Mouse (Mus musculus): ENCODE results near the gene Limd1. TPM values are rescaled to one million over a fixed set of nuclear protein-coding genes. Genes with fewer than 3 reads are reported as not detected.
A peak's percentile ranks its signal among the peaks of the same experiment; 100 is the strongest.

The Limd1 gene
- polyA plus RNA-seq, 1 experiment from 2014 or later: 28.0 TPM

GRCm38 (mm10) chr9:123526502-123526901 is 48.0 kb downstream of the Limd1 start:
- ATAC-seq: no peak
- no peak overlapping the region for H3K27ac ChIP-seq
- WGBS: 84% methylated on average over 5 of the region's 5 CpGs
- no peak overlapping the region for H3K9ac ChIP-seq
- no peak overlapping the region for H3K4me2 ChIP-seq
- H3K9me3 ChIP-seq (replicated peaks): no peaks in the 10 kb centered on the region
- no peak overlapping the region for H3K4me3 ChIP-seq
- H3K4me1 ChIP-seq: peaks cover 18% of the 10 kb centered on the region
- H3K36me3 ChIP-seq (ENCODE audit: poor library complexity, severe bottlenecking): no peaks in the 10 kb centered on the region
- no peaks in the 10 kb centered on the region for H3K27me3 ChIP-seq

- no peak for ATAC-seq
- peak overlapping the region; percentile 96 for H3K4me3 ChIP-seq
Observed at GRCm38 (mm10) chr9:123528087-123528925, 49.8 kb downstream of the Limd1 start.

GRCm38 (mm10) chr9:123528926-123529295 is 50.4 kb downstream of the Limd1 start:
- peak overlapping the region; percentile 96 for H3K4me3 ChIP-seq
- peak overlapping the region; percentile 69 for H3K9ac ChIP-seq
- H3K9me3 ChIP-seq (replicated peaks): no peaks in the 10 kb centered on the region
- peak overlapping the region; percentile 88 for H3K27ac ChIP-seq
- H3K4me1 ChIP-seq: peaks cover 24% of the 10 kb centered on the region
- H3K27me3 ChIP-seq: no peaks in the 10 kb centered on the region
- under 1% methylated on average over 17 of the region's 17 CpGs for WGBS
- H3K4me2 ChIP-seq: peak overlapping the region; percentile 57
- peak; percentile 22 for ATAC-seq
- no peaks in the 10 kb centered on the region for H3K36me3 ChIP-seq (ENCODE audit: poor library complexity, severe bottlenecking)

More at GRCm38 (mm10) chr9:123528087-123528925, 49.8 kb downstream of the Limd1 start:
- Histone ChIP-seq H3K27ac (peak overlapping the region; percentile 88), H3K36me3 (ENCODE audit: poor library complexity, severe bottlenecking) (no peaks in the 10 kb centered on the region), H3K9me3 (replicated peaks) (no peaks in the 10 kb centered on the region), H3K4me1 (peaks cover 24% of the 10 kb centered on the region), H3K27me3 (no peaks in the 10 kb centered on the region), H3K4me2 (peak overlapping the region; percentile 57), H3K9ac (peak overlapping the region; percentile 69)
- 27% methylated on average over 6 of the region's 6 CpGs for WGBS

- Histone ChIP-seq H3K4me2 (peak within 1 kb of the TSS; percentile 57), H3K36me3 (ENCODE audit: poor library complexity, severe bottlenecking) (no peaks in the 10 kb centered on the region)
- peak; percentile 99 for ATAC-seq
Observed at GRCm38 (mm10) chr9:123529392-123530157, 51.1 kb downstream of the Limd1 start, which contains the start of gene Sacm1l. Gene Sacm1l, plus strand, starts transcription at chr9:123529759.

GRCm38 (mm10) chr9:123530158-123530475 is 51.6 kb downstream of the Limd1 start:
- H3K9me3 ChIP-seq (replicated peaks): no peaks in the 10 kb centered on the region

More at GRCm38 (mm10) chr9:123529392-123530157, 51.1 kb downstream of the Limd1 start, which contains the start of gene Sacm1l:
- H3K9ac ChIP-seq: peak within 1 kb of the TSS; percentile 94
- no peaks in the 10 kb centered on the region for H3K9me3 ChIP-seq (replicated peaks)
- H3K27ac ChIP-seq: peak within 1 kb of the TSS; percentile 96
- H3K27me3 ChIP-seq: no peaks in the 10 kb centered on the region
- peaks cover 24% of the 10 kb centered on the region for H3K4me1 ChIP-seq
- WGBS: under 1% methylated on average over 65 of the region's 79 CpGs
- H3K4me3 ChIP-seq: peak within 1 kb of the TSS; percentile 96

GRCm38 (mm10) chr9:123530566-123531130 is 52.1 kb downstream of the Limd1 start:
- Histone ChIP-seq H3K27me3 (no peaks in the 10 kb centered on the region), H3K4me2 (peak overlapping the region; percentile 57), H3K4me1 (peaks cover 24% of the 10 kb centered on the region), H3K9ac (peak overlapping the region; percentile 94), H3K9me3 (replicated peaks) (no peaks in the 10 kb centered on the region), H3K4me3 (peak overlapping the region; percentile 96), H3K36me3 (ENCODE audit: poor library complexity, severe bottlenecking) (no peaks in the 10 kb centered on the region), H3K27ac (peak overlapping the region; percentile 96)
- no peak for ATAC-seq
- WGBS: 30% methylated on average over 11 of the region's 11 CpGs

More at GRCm38 (mm10) chr9:123530158-123530475, 51.6 kb downstream of the Limd1 start:
- Histone ChIP-seq H3K27me3 (no peaks in the 10 kb centered on the region), H3K9ac (peak overlapping the region; percentile 94), H3K4me2 (peak overlapping the region; percentile 57), H3K36me3 (ENCODE audit: poor library complexity, severe bottlenecking) (no peaks in the 10 kb centered on the region), H3K4me3 (peak overlapping the region; percentile 96), H3K4me1 (peaks cover 24% of the 10 kb centered on the region), H3K27ac (peak overlapping the region; percentile 96)
- ATAC-seq: no peak
- 0% methylated on average over 13 of the region's 13 CpGs for WGBS

GRCm38 (mm10) chr9:123531234-123531633 is 52.7 kb downstream of the Limd1 start:
- H3K27ac ChIP-seq: no peak overlapping the region
- H3K36me3 ChIP-seq (ENCODE audit: poor library complexity, severe bottlenecking): no peaks in the 10 kb centered on the region
- no peaks in the 10 kb centered on the region for H3K9me3 ChIP-seq (replicated peaks)
- peak overlapping the region; percentile 94; the same call in 1 of the 2 replicates for H3K9ac ChIP-seq
- peak overlapping the region; percentile 57 for H3K4me2 ChIP-seq
- H3K4me1 ChIP-seq: peaks cover 24% of the 10 kb centered on the region
- H3K4me3 ChIP-seq: peak overlapping the region; percentile 96
- H3K27me3 ChIP-seq: no peaks in the 10 kb centered on the region
- no peak for ATAC-seq

GRCm38 (mm10) chr9:123536613-123537012 is 58.1 kb downstream of the Limd1 start:
- no peak overlapping the region for H3K4me2 ChIP-seq
- WGBS: 90% methylated on average over 2 of the region's 2 CpGs

GRCm38 (mm10) chr9:123538189-123538588 is 59.7 kb downstream of the Limd1 start:
- H3K36me3 ChIP-seq (ENCODE audit: poor library complexity, severe bottlenecking): peaks cover 3% of the 10 kb centered on the region; the same call in 1 of the 2 replicates
- ATAC-seq: no peak
- 80% methylated on average over 4 of the region's 4 CpGs for WGBS

More at GRCm38 (mm10) chr9:123536613-123537012, 58.1 kb downstream of the Limd1 start:
- Histone ChIP-seq H3K36me3 (ENCODE audit: poor library complexity, severe bottlenecking) (no peaks in the 10 kb centered on the region), H3K9me3 (replicated peaks) (no peaks in the 10 kb centered on the region), H3K27ac (no peak overlapping the region), H3K4me3 (no peak overlapping the region), H3K9ac (no peak overlapping the region), H3K27me3 (no peaks in the 10 kb centered on the region), H3K4me1 (peaks cover 10% of the 10 kb centered on the region)
- ATAC-seq: no peak

GRCm38 (mm10) chr9:123539093-123539492 is 60.6 kb downstream of the Limd1 start:
- peaks cover 9% of the 10 kb centered on the region for H3K4me1 ChIP-seq

More at GRCm38 (mm10) chr9:123538189-123538588, 59.7 kb downstream of the Limd1 start:
- no peak overlapping the region for H3K4me3 ChIP-seq
- H3K9ac ChIP-seq: no peak overlapping the region
- H3K9me3 ChIP-seq (replicated peaks): no peaks in the 10 kb centered on the region
- no peak overlapping the region for H3K27ac ChIP-seq
- no peaks in the 10 kb centered on the region for H3K27me3 ChIP-seq
- peaks cover 9% of the 10 kb centered on the region for H3K4me1 ChIP-seq
- no peak overlapping the region for H3K4me2 ChIP-seq

GRCm38 (mm10) chr9:123539823-123540222 is 61.3 kb downstream of the Limd1 start:
- WGBS: 91% methylated on average over 2 of the region's 2 CpGs
- no peak overlapping the region for H3K4me3 ChIP-seq
- H3K36me3 ChIP-seq (ENCODE audit: poor library complexity, severe bottlenecking): peaks cover 3% of the 10 kb centered on the region; the same call in 1 of the 2 replicates
- no peaks in the 10 kb centered on the region for H3K9me3 ChIP-seq (replicated peaks)
- ATAC-seq: no peak
- no peak overlapping the region for H3K27ac ChIP-seq
- H3K4me1 ChIP-seq: peaks cover 9% of the 10 kb centered on the region
- no peak overlapping the region for H3K4me2 ChIP-seq
- H3K27me3 ChIP-seq: no peaks in the 10 kb centered on the region
- H3K9ac ChIP-seq: no peak overlapping the region

More at GRCm38 (mm10) chr9:123539093-123539492, 60.6 kb downstream of the Limd1 start:
- H3K27ac ChIP-seq: no peak overlapping the region
- H3K4me3 ChIP-seq: no peak overlapping the region
- no peaks in the 10 kb centered on the region for H3K9me3 ChIP-seq (replicated peaks)
- H3K36me3 ChIP-seq (ENCODE audit: poor library complexity, severe bottlenecking): peaks cover 3% of the 10 kb centered on the region; the same call in 1 of the 2 replicates
- no peak overlapping the region for H3K4me2 ChIP-seq
- H3K27me3 ChIP-seq: no peaks in the 10 kb centered on the region
- H3K9ac ChIP-seq: no peak overlapping the region
- no peak for ATAC-seq
- 40% methylated on average over 1 of the region's 1 CpGs for WGBS

All from forebrain, embryonic 13.5 days (tissue).